Mouse (Mus musculus) gastrocnemius, postnatal 14 days (tissue): ENCODE measurements around the gene Gstp3. TPM values are rescaled to one million over a fixed set of nuclear protein-coding genes. Genes with fewer than 3 reads are reported as not detected.

Source experiments
- DNase-seq: peaks from one replicate; pipeline ENCODE4 v3.0.0; 2021; ENCODE audit warnings: mixed read lengths
- intact Hi-C: fragments of 180-260 bp; cut with DNase I; formaldehyde crosslinking; loops from one replicate; pipeline ENCODE4 v1.15.1; 2025; ENCODE audit warnings: low total_unique reads
- total RNA-seq, 2 experiments: library from RNA; stranded (reverse); gene quantifications; 2 replicates each; pipeline ENCODE4 v1.2.3; 2021

Gene Gstp3
- total RNA-seq, 2 experiments from 2014 or later: not detected

- no peak for DNase-seq
- intact Hi-C loops: no loop called here
These were observed 33.4 kb upstream of the Gstp3 start for GRCm38 (mm10) chr19:4092750-4093149.

- intact Hi-C loops: no loop called here
- no peak for DNase-seq
These were observed 32.0 kb upstream of the Gstp3 start for GRCm38 (mm10) chr19:4091383-4091782.

GRCm38 (mm10) chr19:4090446-4090845 is 31.1 kb upstream of the Gstp3 start:
- no peak for DNase-seq
- intact Hi-C loops: no loop called here

GRCm38 (mm10) chr19:4089128-4089527 is 29.8 kb upstream of the Gstp3 start:
- no peak for DNase-seq
- intact Hi-C loops: no loop called here

GRCm38 (mm10) chr19:4088146-4088545 is 28.8 kb upstream of the Gstp3 start:
- DNase-seq: no peak
- intact Hi-C loops: no loop called here

GRCm38 (mm10) chr19:4087090-4087489 is 27.7 kb upstream of the Gstp3 start:
- intact Hi-C loops: no loop called here
- no peak for DNase-seq

- intact Hi-C loops: no loop called here
- DNase-seq: no peak
These were observed 26.8 kb upstream of the Gstp3 start for GRCm38 (mm10) chr19:4086156-4086555.

- intact Hi-C loops: loop anchor here (5.0 kb wide), 1 partner anchor 68 kb away; no protein-coding TSS in a partner anchor
- no peak for DNase-seq
These were observed 25.6 kb upstream of the Gstp3 start for GRCm38 (mm10) chr19:4084984-4085383.

- intact Hi-C loops: loop anchor here (5.0 kb wide), 1 partner anchor 67 kb away; no protein-coding TSS in a partner anchor
- DNase-seq: no peak
These were observed 24.5 kb upstream of the Gstp3 start for GRCm38 (mm10) chr19:4083826-4084225.

GRCm38 (mm10) chr19:4083316-4083715 is 23.9 kb upstream of the Gstp3 start:
- no peak for DNase-seq
- intact Hi-C loops: loop anchor here (5.0 kb wide), 1 partner anchor 66 kb away; no protein-coding TSS in a partner anchor

- intact Hi-C loops: loop anchor here (5.0 kb wide), 1 partner anchor 65 kb away; no protein-coding TSS in a partner anchor
- DNase-seq: no peak
These were observed 23.0 kb upstream of the Gstp3 start for GRCm38 (mm10) chr19:4082219-4082965.

- DNase-seq: no peak
These were observed 22.0 kb upstream of the Gstp3 start, which contains the start of gene Cabp2 for GRCm38 (mm10) chr19:4081394-4081793. Cabp2 (plus strand) TSS chr19:4081578.

GRCm38 (mm10) chr19:4080511-4081009 is 21.2 kb upstream of the Gstp3 start:
- intact Hi-C loops: loop anchor here (5.0 kb wide), 1 partner anchor 63 kb away; no protein-coding TSS in a partner anchor
- no peak for DNase-seq

More at GRCm38 (mm10) chr19:4081394-4081793, 22.0 kb upstream of the Gstp3 start, which contains the start of gene Cabp2:
- intact Hi-C loops: loop anchor here (5.0 kb wide), 1 partner anchor 64 kb away; no protein-coding TSS in a partner anchor

- no peak for DNase-seq
- intact Hi-C loops: no loop called here
These were observed 20.2 kb upstream of the Gstp3 start for GRCm38 (mm10) chr19:4079594-4079993.

- intact Hi-C loops: no loop called here
These were observed 16.2 kb upstream of the Gstp3 start for GRCm38 (mm10) chr19:4075531-4075930.

GRCm38 (mm10) chr19:4072706-4073424 is 13.5 kb upstream of the Gstp3 start:
- DNase-seq: no peak
- intact Hi-C loops: no loop called here

More at GRCm38 (mm10) chr19:4075531-4075930, 16.2 kb upstream of the Gstp3 start:
- DNase-seq: no peak

- no peak for DNase-seq
- intact Hi-C loops: no loop called here
These were observed 12.0 kb upstream of the Gstp3 start for GRCm38 (mm10) chr19:4071406-4071805.

- no peak for DNase-seq
- intact Hi-C loops: no loop called here
These were observed 11.4 kb upstream of the Gstp3 start for GRCm38 (mm10) chr19:4070756-4071155.

GRCm38 (mm10) chr19:4070311-4070710 is 10.9 kb upstream of the Gstp3 start:
- intact Hi-C loops: no loop called here
- no peak for DNase-seq

GRCm38 (mm10) chr19:4068717-4069410 is 9.5 kb upstream of the Gstp3 start:
- intact Hi-C loops: no loop called here
- no peak for DNase-seq
